Mouse (Mus musculus): ENCODE data around the gene Padi6. TPM values are rescaled to one million over a fixed set of nuclear protein-coding genes. Genes with fewer than 3 reads are reported as not detected.

Padi6 gene
- 0.13 TPM in 1 of 2 replicates, not detected in the other for polyA plus RNA-seq (2014; fragmentation: Nextera tagmentation; extraction: Ambion mirVana)

DNA sequence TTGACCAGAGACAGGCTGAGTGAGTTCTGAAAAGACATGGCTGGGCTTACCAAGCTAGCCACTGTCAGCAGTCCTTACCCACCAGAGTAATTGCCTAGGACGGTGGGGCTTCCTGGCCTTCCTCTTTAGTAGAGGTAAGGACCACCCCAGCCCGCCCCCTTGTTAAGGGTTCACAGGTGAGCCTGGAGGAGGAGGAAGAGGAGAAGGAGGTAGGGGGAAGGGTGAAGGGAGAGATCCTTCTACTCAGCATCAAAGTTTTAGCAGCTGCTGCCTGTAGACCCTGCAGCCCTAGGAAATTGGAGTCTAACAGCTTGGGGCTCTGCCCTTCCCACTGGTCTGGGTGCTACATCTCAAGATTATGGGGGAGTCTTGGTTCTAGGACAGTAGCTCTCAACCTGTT is at the start of gene Padi6:
TSS of gene Padi6 (minus strand) at position 101 of the 400 bp plus-strand sequence.
- H3K4me1 ChIP-seq (replicated peaks; ENCODE audit: control insufficient read depth, insufficient read depth, low read length), result no peaks in the 10 kb centered on the region
- 82% methylated on average over 2 of the region's 2 CpGs for WGBS
- no peak for ATAC-seq (ENCODE audit: low FRiP score)
- no peak for DNase-seq (ENCODE audit: low spot score)
- H3K27ac ChIP-seq (ENCODE audit: low read depth, low read length), result no peak within 1 kb of the TSS
- no peak within 1 kb of the TSS for H3K4me3 ChIP-seq (ENCODE audit: low read depth, low read length)
- H3K36me3 ChIP-seq (ENCODE audit: control insufficient read depth, insufficient read depth, low read length), result no peaks in the 10 kb centered on the region
- no peak within 1 kb of the TSS for H3K9ac ChIP-seq (ENCODE audit: low read depth, low read length)
- no peak within 1 kb of the TSS for H3K4me2 ChIP-seq (replicated peaks; ENCODE audit: low read depth, low read length)
- no peaks in the 10 kb centered on the region for H3K9me3 ChIP-seq (ENCODE audit: control insufficient read depth, low read length)
- no peaks in the 10 kb centered on the region for H3K27me3 ChIP-seq (ENCODE audit: control insufficient read depth, insufficient read depth, low read length)

DNA sequence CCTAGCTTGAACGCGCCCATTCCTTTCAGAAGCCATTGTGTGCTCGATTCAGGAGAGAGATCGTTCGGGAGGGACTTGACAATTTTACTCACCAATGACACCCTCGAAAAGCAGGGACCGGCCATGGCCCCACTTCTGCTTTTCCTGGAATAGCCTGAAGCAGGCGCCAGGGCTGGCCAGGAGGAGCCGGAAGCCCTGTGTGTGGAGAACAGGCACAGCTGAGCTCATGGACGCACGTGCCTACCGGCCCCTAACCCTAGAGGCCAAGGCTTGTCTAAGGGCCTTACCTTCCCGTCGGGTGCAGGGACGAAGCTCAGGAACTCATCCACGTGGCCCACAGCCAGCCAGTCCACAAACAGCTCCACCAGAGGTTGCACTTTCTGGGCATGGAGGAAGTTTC is 48.6 kb upstream of the Padi6 start:
- ATAC-seq (ENCODE audit: low FRiP score), result no peak

DNA sequence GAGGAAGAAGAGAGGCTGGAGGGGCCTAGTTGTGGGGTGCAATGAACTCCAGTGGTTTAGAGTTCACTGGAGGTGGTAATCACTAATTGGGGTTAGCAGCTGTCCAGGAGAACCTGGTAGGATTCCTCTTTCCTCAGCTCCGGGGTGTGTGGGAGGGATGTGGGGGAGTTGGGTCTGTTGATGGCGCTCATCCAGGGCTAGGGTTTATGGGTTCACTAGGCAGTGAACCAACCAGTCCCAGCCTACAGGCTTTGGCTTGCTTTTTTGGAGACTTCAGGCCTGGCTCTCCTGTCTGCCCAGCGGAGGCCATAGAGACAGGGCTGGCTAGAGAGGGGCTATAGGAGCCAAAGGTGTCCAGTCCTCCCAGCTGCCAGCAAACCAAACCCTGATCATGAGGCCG is 47.5 kb upstream of the Padi6 start:
- WGBS, result 90% methylated on average over 4 of the region's 4 CpGs
- H3K4me1 ChIP-seq (replicated peaks; ENCODE audit: control insufficient read depth, insufficient read depth, low read length), result no peaks in the 10 kb centered on the region
- no peak for DNase-seq (ENCODE audit: low spot score)
- H3K27me3 ChIP-seq (ENCODE audit: control insufficient read depth, insufficient read depth, low read length), result no peaks in the 10 kb centered on the region
- no peak overlapping the region for H3K4me3 ChIP-seq (ENCODE audit: low read depth, low read length)
- no peaks in the 10 kb centered on the region for H3K36me3 ChIP-seq (ENCODE audit: control insufficient read depth, insufficient read depth, low read length)
- H3K9ac ChIP-seq (ENCODE audit: low read depth, low read length), result no peak overlapping the region
- no peaks in the 10 kb centered on the region; the same call in 1 of the 2 replicates for H3K9me3 ChIP-seq (ENCODE audit: control insufficient read depth, low read length)
- ATAC-seq (ENCODE audit: low FRiP score), result no peak
- no peak overlapping the region for H3K4me2 ChIP-seq (replicated peaks; ENCODE audit: low read depth, low read length)
- H3K27ac ChIP-seq (ENCODE audit: low read depth, low read length), result no peak overlapping the region

More for the DNA sequence above, 48.6 kb upstream of the Padi6 start:
- Histone ChIP-seq H3K4me1 (replicated peaks; ENCODE audit: control insufficient read depth, insufficient read depth, low read length) (no peaks in the 10 kb centered on the region), H3K9me3 (ENCODE audit: control insufficient read depth, low read length) (no peaks in the 10 kb centered on the region; the same call in 1 of the 2 replicates), H3K4me2 (replicated peaks; ENCODE audit: low read depth, low read length) (no peak overlapping the region), H3K36me3 (ENCODE audit: control insufficient read depth, insufficient read depth, low read length) (no peaks in the 10 kb centered on the region), H3K27me3 (ENCODE audit: control insufficient read depth, insufficient read depth, low read length) (no peaks in the 10 kb centered on the region), H3K27ac (ENCODE audit: low read depth, low read length) (no peak overlapping the region), H3K4me3 (ENCODE audit: low read depth, low read length) (no peak overlapping the region), H3K9ac (ENCODE audit: low read depth, low read length) (no peak overlapping the region)
- WGBS, result 84% methylated on average over 16 of the region's 16 CpGs
- DNase-seq (ENCODE audit: low spot score), result no peak

DNA sequence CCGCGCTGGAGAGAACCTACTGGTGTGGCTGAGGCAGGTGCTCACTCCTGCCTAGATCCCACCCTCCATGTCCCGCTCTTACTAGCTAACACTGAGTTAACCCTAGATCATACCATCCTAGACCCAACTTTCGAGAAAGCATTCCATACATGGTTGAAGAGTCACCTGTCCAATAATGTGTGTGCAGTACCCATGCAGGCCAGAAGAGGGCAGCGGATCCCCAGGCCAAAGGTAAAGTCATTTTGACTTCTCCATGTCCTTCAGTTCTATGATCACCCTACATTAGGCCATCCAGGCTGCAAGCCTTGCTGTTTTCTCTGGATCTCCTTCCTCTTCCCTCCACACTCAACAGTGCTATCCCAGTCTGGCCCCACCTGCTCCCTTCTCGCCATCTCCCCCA is 46.5 kb upstream of the Padi6 start:
- DNase-seq (ENCODE audit: low spot score) (peak; percentile 77), ATAC-seq (ENCODE audit: low FRiP score) (no peak)
- Histone ChIP-seq H3K4me3 (ENCODE audit: low read depth, low read length) (no peak overlapping the region), H3K36me3 (ENCODE audit: control insufficient read depth, insufficient read depth, low read length) (no peaks in the 10 kb centered on the region), H3K4me2 (replicated peaks; ENCODE audit: low read depth, low read length) (no peak overlapping the region), H3K9me3 (ENCODE audit: control insufficient read depth, low read length) (no peaks in the 10 kb centered on the region; the same call in 1 of the 2 replicates), H3K4me1 (replicated peaks; ENCODE audit: control insufficient read depth, insufficient read depth, low read length) (no peaks in the 10 kb centered on the region), H3K9ac (ENCODE audit: low read depth, low read length) (no peak overlapping the region), H3K27ac (ENCODE audit: low read depth, low read length) (no peak overlapping the region), H3K27me3 (ENCODE audit: control insufficient read depth, insufficient read depth, low read length) (no peaks in the 10 kb centered on the region)
- 46% methylated on average over 6 of the region's 6 CpGs for WGBS

DNA sequence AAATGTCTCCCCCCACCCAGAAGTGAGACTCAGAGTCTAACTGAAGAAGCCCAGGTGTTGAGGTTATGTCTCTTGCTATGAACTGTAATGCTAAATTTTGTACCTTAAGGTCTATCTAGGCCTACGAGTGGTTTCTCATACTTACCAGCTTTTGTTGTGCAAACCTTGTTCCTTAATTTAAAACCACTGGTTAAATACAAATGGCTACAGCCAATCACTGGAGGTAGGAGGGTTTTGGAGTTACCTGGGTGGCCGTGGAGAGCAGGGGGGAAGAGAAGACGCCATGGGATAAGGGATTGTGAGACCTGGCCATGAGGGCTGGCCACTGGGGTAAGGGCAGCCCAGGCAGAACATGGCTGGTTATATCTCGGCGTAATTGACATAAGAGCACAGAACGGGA is 45.8 kb upstream of the Padi6 start:
- ATAC-seq (ENCODE audit: low FRiP score) (no peak), DNase-seq (ENCODE audit: low spot score) (no peak)
- Histone ChIP-seq H3K4me1 (replicated peaks; ENCODE audit: control insufficient read depth, insufficient read depth, low read length) (no peaks in the 10 kb centered on the region), H3K36me3 (ENCODE audit: control insufficient read depth, insufficient read depth, low read length) (no peaks in the 10 kb centered on the region), H3K9ac (ENCODE audit: low read depth, low read length) (no peak overlapping the region), H3K27ac (ENCODE audit: low read depth, low read length) (no peak overlapping the region), H3K4me3 (ENCODE audit: low read depth, low read length) (no peak overlapping the region), H3K9me3 (ENCODE audit: control insufficient read depth, low read length) (no peaks in the 10 kb centered on the region; the same call in 1 of the 2 replicates), H3K4me2 (replicated peaks; ENCODE audit: low read depth, low read length) (no peak overlapping the region), H3K27me3 (ENCODE audit: control insufficient read depth, insufficient read depth, low read length) (no peaks in the 10 kb centered on the region)
- WGBS, result 80% methylated on average over 6 of the region's 6 CpGs

DNA sequence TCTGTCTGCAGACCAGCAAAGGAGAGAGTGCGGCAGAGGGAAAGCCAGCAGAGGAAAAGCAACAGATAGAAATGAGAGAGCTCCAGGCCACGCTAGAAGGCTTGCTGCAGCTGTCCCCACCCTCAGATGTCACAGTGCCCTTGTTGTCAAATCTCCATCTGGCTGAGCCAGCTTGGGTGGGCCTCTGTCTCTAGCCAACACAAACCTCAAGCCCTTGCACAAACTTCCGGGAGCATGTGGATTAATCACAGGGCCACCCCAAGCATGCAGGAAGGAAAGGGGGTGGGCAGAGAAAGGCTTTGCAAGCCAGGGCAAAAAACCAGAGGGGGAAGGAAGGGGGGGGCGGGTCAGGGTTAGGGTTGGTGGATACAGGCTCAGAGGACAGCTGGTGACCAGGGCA is 45.0 kb upstream of the Padi6 start:
- DNase-seq (ENCODE audit: low spot score) (no peak), ATAC-seq (ENCODE audit: low FRiP score) (no peak)
- WGBS, result 78% methylated on average over 4 of the region's 4 CpGs
- no peak overlapping the region for H3K4me3 ChIP-seq (ENCODE audit: low read depth, low read length)
- H3K27ac ChIP-seq (ENCODE audit: low read depth, low read length), result no peak overlapping the region
- H3K4me1 ChIP-seq (replicated peaks; ENCODE audit: control insufficient read depth, insufficient read depth, low read length), result no peaks in the 10 kb centered on the region
- no peak overlapping the region for H3K9ac ChIP-seq (ENCODE audit: low read depth, low read length)
- no peaks in the 10 kb centered on the region for H3K36me3 ChIP-seq (ENCODE audit: control insufficient read depth, insufficient read depth, low read length)
- no peaks in the 10 kb centered on the region; the same call in 1 of the 2 replicates for H3K9me3 ChIP-seq (ENCODE audit: control insufficient read depth, low read length)
- no peak overlapping the region for H3K4me2 ChIP-seq (replicated peaks; ENCODE audit: low read depth, low read length)
- no peaks in the 10 kb centered on the region for H3K27me3 ChIP-seq (ENCODE audit: control insufficient read depth, insufficient read depth, low read length)

DNA sequence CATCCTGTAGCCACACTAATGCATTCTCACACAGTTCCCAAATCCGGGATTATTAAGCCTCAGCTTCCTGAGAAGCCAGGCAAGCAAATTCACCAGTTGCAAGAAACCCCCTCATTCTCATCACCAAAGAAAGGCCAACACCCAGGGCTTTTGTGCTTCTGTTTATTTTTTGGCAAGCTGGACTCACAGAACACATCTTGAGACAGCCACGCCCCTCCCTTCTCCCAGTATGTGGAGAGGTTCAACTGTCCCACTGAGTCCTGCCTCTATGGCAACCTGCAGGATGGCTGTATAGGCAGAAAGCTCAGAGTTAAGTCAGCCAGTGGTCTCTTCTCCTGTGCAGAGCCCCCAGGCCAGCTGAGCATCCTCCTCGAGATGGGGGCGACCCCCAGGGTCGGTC is 42.8 kb upstream of the Padi6 start:
- ATAC-seq (ENCODE audit: low FRiP score) (no peak), DNase-seq (ENCODE audit: low spot score) (no peak)
- no peaks in the 10 kb centered on the region for H3K4me1 ChIP-seq (replicated peaks; ENCODE audit: control insufficient read depth, insufficient read depth, low read length)
- no peak overlapping the region for H3K9ac ChIP-seq (ENCODE audit: low read depth, low read length)
- H3K4me2 ChIP-seq (replicated peaks; ENCODE audit: low read depth, low read length), result no peak overlapping the region
- H3K27ac ChIP-seq (ENCODE audit: low read depth, low read length), result no peak overlapping the region
- H3K9me3 ChIP-seq (ENCODE audit: control insufficient read depth, low read length), result no peaks in the 10 kb centered on the region; the same call in 1 of the 2 replicates
- no peak overlapping the region for H3K4me3 ChIP-seq (ENCODE audit: low read depth, low read length)
- no peaks in the 10 kb centered on the region for H3K36me3 ChIP-seq (ENCODE audit: control insufficient read depth, insufficient read depth, low read length)
- H3K27me3 ChIP-seq (ENCODE audit: control insufficient read depth, insufficient read depth, low read length), result no peaks in the 10 kb centered on the region
- WGBS, result 84% methylated on average over 5 of the region's 5 CpGs

DNA sequence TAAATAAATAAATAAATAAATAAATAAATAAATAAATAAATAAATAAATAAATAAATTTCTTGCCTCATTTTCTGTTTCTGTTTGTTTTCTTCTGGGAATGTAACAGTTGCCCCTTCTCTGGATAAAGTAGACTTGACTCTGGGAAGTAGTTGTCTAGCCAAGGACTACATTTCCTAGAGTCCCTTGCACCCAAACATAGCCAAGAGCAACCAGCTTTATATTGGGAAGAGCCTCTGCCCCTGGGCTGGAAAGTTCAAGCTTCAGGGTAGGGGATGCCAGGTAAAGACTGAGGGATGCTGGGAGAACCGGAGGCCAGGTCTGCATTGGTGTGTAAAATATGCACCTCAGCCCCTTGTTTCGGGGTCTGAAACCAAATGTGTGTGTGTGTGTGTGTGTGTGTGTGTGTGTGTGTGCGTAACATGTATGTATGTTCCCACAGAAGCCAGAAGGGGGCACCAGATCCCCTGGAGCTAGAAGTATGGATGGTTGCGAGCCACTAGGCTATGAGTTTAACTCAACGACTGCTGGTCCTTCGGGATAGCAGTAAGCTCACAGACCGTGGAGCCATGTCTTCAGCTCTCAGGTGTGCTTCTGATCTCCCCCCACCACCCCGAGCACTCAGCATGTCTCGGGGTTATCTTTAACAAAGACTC is 42.0 kb upstream of the Padi6 start:
- WGBS, result 96% methylated on average over 9 of the region's 9 CpGs
- H3K4me1 ChIP-seq (replicated peaks; ENCODE audit: control insufficient read depth, insufficient read depth, low read length), result no peaks in the 10 kb centered on the region
- ATAC-seq (ENCODE audit: low FRiP score), result no peak

DNA sequence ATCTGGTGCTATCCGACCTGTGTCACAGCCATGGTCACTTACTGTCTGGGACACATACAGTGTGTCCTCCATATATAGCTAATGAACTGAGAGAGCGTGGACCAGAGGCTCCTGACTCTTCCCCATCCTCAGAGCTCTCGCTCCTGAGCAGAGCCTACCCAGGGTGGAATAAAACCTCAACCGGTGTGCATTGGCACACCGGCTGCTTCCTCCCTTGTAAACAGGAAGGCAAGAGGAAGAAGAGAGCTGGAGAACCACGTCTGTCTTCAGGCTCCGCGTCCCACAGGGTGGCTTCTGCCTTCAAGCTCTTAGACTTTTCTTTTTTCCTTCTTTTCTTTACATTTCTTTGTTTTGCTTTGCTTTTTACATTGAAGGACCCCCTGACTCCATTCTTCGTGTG is 40.4 kb upstream of the Padi6 start:
- H3K9ac ChIP-seq (ENCODE audit: low read depth, low read length), result no peak overlapping the region
- H3K27me3 ChIP-seq (ENCODE audit: control insufficient read depth, insufficient read depth, low read length), result no peaks in the 10 kb centered on the region
- no peak overlapping the region for H3K4me2 ChIP-seq (replicated peaks; ENCODE audit: low read depth, low read length)
- H3K27ac ChIP-seq (ENCODE audit: low read depth, low read length), result no peak overlapping the region
- ATAC-seq (ENCODE audit: low FRiP score) (no peak), DNase-seq (ENCODE audit: low spot score) (no peak)
- no peaks in the 10 kb centered on the region for H3K36me3 ChIP-seq (ENCODE audit: control insufficient read depth, insufficient read depth, low read length)
- H3K4me1 ChIP-seq (replicated peaks; ENCODE audit: control insufficient read depth, insufficient read depth, low read length), result no peaks in the 10 kb centered on the region
- no peaks in the 10 kb centered on the region; the same call in 1 of the 2 replicates for H3K9me3 ChIP-seq (ENCODE audit: control insufficient read depth, low read length)
- no peak overlapping the region for H3K4me3 ChIP-seq (ENCODE audit: low read depth, low read length)
- WGBS, result 92% methylated on average over 9 of the region's 9 CpGs

More for the DNA sequence above, 42.0 kb upstream of the Padi6 start:
- H3K27me3 ChIP-seq (ENCODE audit: control insufficient read depth, insufficient read depth, low read length), result no peaks in the 10 kb centered on the region
- H3K9me3 ChIP-seq (ENCODE audit: control insufficient read depth, low read length), result no peaks in the 10 kb centered on the region; the same call in 1 of the 2 replicates
- no peak overlapping the region for H3K4me2 ChIP-seq (replicated peaks; ENCODE audit: low read depth, low read length)
- no peak overlapping the region for H3K4me3 ChIP-seq (ENCODE audit: low read depth, low read length)
- DNase-seq (ENCODE audit: low spot score), result no peak
- H3K27ac ChIP-seq (ENCODE audit: low read depth, low read length), result no peak overlapping the region
- no peak overlapping the region for H3K9ac ChIP-seq (ENCODE audit: low read depth, low read length)
- H3K36me3 ChIP-seq (ENCODE audit: control insufficient read depth, insufficient read depth, low read length), result no peaks in the 10 kb centered on the region

All from hindbrain, embryonic 11.5 days (tissue).